Mouse (Mus musculus) MEL (cell line): ENCODE results near the gene Fzd5.

Experiments used
- UBTF ChIP-seq: IDR thresholded peaks from 2 replicates; pipeline ENCODE4 v1.6.1; 2012; ENCODE audit warnings: low read depth, mild to moderate bottlenecking, inconsistent platforms, low read length, improper control_type of control experiment, moderate library complexity, borderline replicate concordance; ENCODE audit not compliant: insufficient read depth
- USF2 ChIP-seq, 2 experiments: IDR thresholded peaks; 2 replicates each; pipeline ENCODE4 v1.6.1; 2011 to 2012; ENCODE audit warnings: improper control_type of control experiment in 2 of 2, low read length in 2 of 2, borderline replicate concordance in 1 of 2, inconsistent platforms in 1 of 2, low read depth in 1 of 2, mild to moderate bottlenecking in 1 of 2; ENCODE audit not compliant: insufficient read depth in 1 of 2

- no peak for TF ChIP-seq UBTF
- TF ChIP-seq USF2 (IDR thresholded peaks at IDR 0.05; ENCODE audit: borderline replicate concordance in 1 of 2, insufficient read depth in 1 of 2, low read depth in 1 of 2, low read length in 2 of 2): no peak
These were observed 17.1 kb upstream of the Fzd5 start for GRCm38 (mm10) chr1:64754658-64755057.
